Mouse (Mus musculus): ENCODE data around the gene Zfp687.

Zfp687 gene

GRCm38 (mm10) chr3:95015891-95016531 lies 763 bp upstream of the Zfp687 start:
- peak; percentile 87 for DNase-seq

DNA sequence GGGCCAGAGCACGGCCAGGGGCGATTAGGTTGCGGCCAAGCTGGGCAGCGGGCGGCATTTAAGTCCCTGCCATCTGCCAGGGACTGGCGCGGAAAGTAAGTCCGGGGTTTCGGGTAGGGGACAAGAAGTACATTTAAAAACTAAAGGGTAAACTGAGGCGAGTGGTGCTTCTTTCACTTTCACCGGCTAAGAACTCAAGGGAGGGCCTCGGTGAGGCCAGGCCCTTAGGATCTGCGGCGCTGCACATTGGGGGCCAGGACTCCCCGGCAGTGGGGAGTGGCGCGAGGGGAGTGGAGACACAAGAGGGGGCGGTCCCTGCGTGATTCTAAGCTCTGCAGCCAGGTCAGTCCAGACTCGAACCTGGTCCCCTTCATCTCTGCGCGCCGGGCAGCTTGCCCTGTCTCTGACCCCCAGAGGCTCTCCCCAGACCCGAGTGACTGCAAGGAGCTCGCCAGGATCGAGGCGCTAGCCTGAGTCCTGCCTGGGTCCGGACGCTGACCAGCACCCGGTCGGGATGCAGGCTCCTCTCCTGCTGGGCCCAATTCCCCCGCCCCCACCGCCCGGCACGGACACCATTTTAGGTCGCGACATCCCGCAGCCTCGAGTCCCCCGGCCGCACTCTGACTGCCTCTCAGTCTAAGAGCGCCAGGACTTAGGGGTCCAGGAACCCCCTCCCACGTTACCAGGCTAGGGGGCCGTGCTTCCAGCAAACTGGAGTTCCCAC lies 658 bp downstream of the Zfp687 start:
- peak; percentile 51 for DNase-seq

DNA sequence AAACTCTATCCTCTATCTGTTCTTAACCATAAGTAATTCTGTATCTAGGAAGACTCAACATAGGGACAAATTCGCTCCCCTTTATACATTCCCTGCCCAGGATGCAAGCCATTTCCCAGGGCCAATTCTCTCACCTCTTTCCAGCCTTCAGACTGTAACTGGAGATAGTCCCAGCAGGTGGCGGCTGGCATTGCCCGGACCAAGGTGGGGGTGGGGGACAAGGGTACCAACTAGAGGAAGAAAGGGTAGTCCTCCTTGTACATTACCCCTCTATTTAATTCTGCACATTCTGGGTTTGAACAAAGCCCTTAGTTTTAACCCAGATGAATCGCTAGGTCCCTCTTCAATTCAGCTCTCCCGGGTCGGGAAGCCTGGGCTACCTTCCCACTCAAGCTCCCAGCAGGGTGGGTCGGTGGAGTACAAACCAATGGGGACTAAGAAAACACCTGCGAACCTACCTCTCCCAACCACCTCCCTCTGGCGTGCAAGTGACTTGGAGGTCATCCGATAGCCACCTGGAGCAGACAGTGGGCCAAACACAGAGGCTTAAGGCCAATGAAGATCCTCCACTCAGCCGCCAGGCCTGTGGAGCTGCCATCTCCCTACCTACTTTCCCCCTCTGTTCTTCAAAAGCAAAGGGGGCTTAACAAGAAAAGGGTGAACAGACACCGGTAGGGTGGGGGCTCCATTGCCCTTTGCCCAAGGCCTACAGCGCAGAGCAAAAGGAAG lies 1.4 kb downstream of the Zfp687 start:
- no peak for DNase-seq

DNA sequence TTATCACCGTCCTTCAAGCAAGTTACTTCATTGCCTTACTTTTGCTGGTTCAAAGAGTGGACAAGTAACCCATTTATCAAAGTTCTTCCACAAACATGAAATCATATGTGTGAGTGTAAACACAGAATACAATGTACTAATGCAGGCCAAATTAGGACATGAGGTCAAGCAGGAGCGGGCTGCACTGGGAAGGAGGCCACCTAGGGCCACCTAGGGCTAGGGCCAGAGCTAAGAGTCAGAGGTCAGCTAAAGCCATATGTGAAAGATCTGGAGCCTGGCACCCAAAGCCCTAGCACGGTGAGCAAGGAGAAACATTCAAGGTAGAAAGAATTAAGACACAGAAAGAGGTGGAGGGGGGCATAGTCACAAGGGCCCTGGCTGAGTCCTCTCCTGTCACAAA lies 2.3 kb downstream of the Zfp687 start:
- no peak for DNase-seq

- no peak for DNase-seq
Measured at GRCm38 (mm10) chr3:95010396-95010795, 4.9 kb downstream of the Zfp687 start.

DNA sequence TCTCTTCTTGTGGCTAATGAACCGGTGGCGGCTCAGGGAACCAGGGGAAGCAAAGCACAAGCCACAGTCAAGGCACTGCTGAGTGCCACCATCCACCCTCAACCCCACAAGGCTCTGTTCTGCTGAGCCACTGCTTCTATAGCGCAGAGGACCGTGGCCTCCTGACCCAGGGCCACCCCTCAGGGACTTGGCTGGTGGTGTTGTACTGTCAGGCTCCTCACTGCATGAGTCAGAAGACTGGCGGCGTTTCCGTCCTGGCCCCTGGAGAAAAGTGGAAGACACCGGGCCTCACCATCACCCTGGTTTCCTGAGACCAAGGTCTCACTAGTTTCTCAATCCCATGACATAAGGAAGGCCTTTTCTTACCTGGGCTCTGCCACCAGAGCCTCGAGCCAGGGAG lies 7.5 kb downstream of the Zfp687 start:
- DNase-seq = no peak

GRCm38 (mm10) chr3:95005651-95006050 lies 9.6 kb downstream of the Zfp687 start:
- no peak for DNase-seq

DNA sequence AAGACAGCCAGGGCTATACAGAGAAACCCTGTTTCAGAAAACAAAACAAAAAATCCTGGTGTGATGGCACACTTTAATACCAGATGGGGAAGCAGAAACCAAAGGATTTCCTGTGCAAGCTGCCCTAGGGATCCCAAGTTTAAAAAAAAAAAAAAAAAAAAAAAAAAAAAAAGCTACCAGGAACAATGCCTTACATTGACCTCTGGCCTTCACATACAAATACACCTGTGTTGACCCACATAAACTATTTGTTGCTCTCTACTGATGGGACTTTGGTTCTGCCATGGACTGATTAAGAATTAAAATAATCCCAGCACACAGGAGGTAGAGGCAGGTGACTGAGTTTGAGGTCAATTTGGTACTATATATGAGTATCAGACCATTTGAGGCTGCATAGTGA lies 12.0 kb downstream of the Zfp687 start:
- DNase-seq = no peak

GRCm38 (mm10) chr3:95002569-95002968 lies 12.7 kb downstream of the Zfp687 start:
- no peak for DNase-seq

DNA sequence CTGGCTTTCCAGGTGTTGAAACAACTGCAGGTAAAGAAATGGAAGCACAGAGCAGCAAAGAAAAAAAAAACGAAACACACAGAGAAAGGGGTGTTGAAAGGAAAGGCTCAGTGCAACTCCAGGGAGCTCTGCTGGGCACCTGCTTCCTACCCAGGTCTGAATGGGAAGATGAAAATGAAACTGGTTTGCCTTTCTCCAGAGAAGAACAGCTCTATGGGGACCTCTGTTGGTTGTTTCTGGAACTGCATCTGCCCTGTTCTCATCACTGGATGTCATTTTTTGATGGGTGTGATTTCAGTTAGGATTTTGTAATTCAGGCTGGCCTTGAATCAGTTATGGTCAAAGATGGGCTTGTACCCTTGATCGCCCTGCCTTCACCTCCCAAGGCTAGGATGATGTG lies 18.3 kb downstream of the Zfp687 start:
- DNase-seq = peak; percentile 84

DNA sequence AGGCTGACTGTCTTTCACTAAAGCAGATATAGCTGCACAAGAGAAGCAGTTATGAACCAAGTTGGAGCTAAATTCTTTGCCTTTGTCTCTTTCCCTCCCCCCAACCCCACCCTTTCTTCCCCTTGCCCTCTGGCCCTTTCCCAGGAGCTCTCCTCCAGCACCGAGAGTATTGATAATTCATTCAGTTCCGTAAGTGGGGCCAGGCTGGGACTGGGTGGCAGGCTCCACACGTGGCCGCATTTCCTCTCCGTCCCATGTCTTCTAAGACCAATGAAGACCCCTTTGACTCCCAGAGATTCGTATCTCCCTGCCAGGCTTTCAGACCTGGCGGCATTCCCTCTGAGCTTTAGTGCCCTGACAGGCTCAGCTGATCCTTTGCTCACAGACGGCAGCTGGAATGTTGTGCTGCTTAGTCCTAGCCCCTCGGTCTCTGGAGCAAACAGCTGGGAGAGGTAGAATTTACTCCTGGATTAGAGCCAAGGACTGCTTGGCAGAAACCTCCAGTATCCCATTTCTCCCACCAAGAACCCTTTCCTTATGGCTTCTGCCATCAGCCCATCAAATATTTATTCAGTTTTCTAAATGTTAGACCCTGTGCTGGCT lies 26.0 kb downstream of the Zfp687 start:
- no peak for DNase-seq

- DNase-seq = no peak
Measured at GRCm38 (mm10) chr3:94987578-94987977, 27.7 kb downstream of the Zfp687 start.

- no peak for DNase-seq
Measured at GRCm38 (mm10) chr3:94985513-94985912, 29.7 kb downstream of the Zfp687 start.

DNA sequence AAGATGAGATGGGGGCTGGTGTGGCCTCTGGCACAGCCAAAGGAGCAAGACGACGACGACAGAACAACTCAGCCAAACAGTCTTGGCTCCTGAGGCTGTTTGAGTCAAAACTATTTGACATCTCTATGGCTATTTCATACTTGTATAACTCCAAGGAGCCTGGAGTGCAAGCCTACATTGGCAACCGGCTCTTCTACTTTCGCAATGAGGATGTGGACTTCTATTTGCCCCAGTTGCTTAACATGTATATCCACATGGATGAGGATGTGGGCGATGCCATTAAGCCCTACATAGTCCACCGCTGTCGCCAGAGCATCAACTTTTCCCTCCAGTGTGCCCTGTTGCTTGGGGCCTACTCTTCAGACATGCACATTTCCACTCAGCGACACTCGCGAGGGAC lies 30.9 kb downstream of the Zfp687 start:
- no peak for DNase-seq

- DNase-seq = peak; percentile 69
Measured at GRCm38 (mm10) chr3:94974528-94975422, 40.5 kb downstream of the Zfp687 start, which contains the start of gene Pi4kb. TSS of gene Pi4kb (plus strand) at chr3:94974731.

DNA sequence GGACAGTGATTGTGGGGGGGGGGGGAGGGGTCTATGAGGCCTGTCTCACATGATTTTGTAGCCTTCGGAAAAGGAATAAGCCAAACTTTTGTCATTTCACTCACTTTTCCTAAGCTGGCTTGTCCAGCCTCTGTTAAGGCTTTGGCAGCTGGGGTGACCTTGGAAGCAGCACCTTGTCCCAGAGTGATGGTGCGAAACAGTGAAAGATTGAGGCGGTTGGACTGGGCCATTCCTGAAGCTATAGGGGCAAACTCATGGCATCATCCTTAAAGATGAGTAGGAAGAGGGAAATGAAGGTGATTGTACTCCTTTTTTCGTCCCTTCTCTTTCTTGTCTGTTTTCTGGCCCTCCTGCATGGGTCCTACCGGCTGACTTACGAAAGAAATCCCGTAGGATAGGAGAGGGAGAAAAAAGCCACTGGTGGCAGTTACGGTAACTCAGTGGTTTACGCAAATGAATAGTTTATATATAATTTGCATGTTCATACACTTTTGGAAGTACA lies 41.2 kb downstream of the Zfp687 start:
- no peak for DNase-seq

DNA sequence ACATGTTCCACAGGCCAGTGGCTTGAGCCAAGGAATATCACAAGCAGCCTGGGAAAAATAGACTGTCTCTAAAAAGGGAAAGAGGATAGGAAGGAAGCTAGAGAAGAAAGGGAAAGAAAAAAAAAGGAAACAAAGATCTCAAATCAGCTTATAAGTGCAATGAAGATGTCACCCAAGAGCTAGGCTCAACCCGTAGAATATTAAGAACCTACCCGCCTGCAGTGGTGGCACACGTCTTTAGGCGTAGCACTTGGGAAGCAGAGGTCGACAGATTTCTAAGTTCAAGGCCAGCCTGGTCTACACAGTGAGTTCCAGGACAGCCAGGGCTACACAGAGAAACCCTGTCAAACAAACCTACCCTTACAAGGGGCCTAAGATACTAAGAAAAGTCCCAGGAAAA lies 41.6 kb downstream of the Zfp687 start:
- no peak for DNase-seq

- no peak for DNase-seq
Measured at GRCm38 (mm10) chr3:94972552-94972951, 42.7 kb downstream of the Zfp687 start.

DNA sequence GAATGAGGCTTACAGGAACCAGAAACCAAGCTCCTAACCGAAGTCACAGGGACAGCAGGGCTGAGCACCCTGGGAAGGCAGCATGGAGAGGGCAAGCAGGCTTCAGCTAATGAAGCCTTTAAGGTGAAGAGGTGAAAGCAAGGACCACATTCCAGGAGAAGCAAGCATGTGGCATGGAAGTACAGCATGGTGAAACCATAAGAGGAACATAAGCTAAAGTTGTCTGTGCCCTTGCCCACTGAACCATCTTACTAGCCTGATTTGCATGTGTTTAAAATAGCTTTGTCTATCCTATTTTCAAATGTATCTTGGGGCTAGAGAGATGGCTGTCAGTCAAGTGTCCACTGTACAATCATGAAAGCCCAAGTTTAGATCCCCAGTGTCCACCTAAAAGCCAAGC lies 49.4 kb downstream of the Zfp687 start:
- no peak for DNase-seq

DNA sequence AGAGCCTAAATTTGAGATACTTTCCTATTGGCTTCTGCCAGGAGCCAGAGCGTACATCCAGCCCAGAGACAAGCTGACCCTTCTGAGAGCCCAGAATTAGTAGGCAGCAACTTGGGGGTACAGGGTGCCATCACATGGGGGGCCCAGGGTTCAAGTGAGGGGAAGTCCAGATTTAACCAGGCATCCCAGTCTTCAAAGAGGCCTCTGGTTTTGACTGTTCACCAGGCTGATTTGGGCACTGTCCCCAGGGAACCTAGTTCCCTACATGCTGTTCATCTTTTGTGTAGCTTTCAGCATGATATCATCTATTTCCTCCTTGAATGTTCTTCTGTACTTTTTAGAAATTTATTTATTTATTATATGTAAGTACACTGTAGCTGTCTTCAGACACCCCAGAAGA lies 50.3 kb downstream of the Zfp687 start:
- no peak for DNase-seq

- no peak for DNase-seq
Measured at GRCm38 (mm10) chr3:94960322-94960721, 54.9 kb downstream of the Zfp687 start.

DNA sequence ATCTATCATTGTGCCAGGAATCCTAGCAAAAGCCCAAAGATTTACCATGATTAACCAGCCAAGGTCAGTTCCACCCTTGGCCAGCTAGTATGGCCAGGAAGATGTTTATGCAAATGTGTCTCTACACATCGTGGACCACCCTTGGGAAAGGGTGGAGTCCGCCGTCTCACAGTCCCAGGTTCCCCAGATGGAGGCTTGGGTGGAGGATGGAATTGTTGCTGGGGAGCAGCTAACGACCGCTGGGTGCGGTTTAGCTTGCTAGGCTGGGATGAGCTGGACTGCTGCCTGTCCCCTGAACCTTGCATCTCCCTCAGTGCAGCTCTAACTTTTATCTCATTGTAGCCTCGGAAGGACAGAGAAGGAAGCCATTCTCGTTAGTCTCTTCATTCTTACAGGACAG lies 55.4 kb downstream of the Zfp687 start:
- no peak for DNase-seq
